Mouse (Mus musculus) cerebellum, postnatal 10 days (tissue): Measurements from ENCODE around the gene Acot13.

Source experiments
- DNase-seq, 2 experiments: peaks; one replicate each; pipeline ENCODE4 v3.0.0; 2021; ENCODE audit warnings: mixed read lengths in 2 of 2

Acot13 gene

DNA sequence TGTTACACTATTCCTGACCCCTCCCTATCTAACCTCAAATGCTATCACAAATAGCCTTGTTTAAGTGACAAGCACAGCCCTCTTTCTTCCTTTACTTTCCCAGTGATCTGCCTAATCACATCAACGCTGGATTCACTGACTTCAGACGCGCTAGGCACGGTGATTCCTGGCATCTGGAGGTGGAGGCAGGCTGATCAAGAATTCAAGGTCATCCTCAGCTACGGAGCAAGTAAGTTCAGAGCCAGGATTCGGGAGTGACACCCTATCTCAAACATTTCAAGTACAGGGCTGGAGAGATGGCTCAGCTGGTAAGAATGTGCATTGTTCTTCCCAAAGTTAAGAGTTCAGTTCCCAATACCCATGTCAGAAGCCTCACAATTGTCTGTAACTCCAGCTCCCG lies 5.2 kb downstream of the Acot13 start:
- DNase-seq = no peak

GRCm38 (mm10) chr13:24825587-24825986 lies 5.8 kb downstream of the Acot13 start:
- no peak for DNase-seq

- DNase-seq = no peak
Measured at GRCm38 (mm10) chr13:24824647-24825046, 6.7 kb downstream of the Acot13 start.

- no peak for DNase-seq
Measured at GRCm38 (mm10) chr13:24822663-24823343, 8.5 kb downstream of the Acot13 start.

DNA sequence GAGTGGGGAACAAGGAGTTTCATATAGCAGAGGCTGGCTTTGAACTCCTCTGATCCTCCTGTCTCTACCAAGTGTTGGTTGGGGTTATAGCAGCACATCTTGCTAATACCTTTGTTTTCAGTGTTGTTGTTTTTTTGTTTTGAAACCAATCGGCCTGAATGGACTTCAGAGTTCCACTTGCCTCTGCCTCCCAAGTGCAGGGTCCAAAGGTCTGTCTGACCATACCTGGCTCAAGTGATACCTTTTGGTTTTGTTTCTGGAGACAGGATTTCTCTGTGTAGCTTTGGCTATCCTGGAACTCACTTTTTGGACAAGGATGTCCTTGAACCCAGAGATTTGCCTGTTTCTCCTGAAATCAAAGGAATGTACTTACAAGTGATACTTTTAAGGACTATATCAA lies 11.4 kb downstream of the Acot13 start:
- no peak for DNase-seq

- no peak for DNase-seq
Measured at GRCm38 (mm10) chr13:24816125-24817092, 14.9 kb downstream of the Acot13 start.

- no peak for DNase-seq
Measured at GRCm38 (mm10) chr13:24814616-24815015, 16.7 kb downstream of the Acot13 start.

DNA sequence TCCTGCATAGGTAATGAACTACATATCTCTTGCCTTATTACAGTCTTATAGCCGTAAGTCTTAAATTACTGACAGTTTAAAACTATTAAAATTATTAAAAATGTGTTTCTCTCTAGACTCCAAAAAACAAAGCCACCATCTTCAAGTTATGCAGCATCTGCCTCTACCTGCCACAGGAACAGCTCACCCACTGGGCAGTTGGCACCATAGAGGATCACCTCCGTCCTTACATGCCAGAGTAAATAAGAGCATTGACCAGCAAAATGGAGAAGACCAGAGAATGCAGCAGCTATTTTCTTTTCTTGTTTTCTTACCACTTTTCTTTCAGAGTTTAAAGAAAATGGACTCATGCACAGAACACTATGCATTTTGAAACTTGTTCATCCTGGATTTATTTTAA lies 18.8 kb downstream of the Acot13 start:
- peak in 1 of 2 experiments; percentile 26 for DNase-seq

DNA sequence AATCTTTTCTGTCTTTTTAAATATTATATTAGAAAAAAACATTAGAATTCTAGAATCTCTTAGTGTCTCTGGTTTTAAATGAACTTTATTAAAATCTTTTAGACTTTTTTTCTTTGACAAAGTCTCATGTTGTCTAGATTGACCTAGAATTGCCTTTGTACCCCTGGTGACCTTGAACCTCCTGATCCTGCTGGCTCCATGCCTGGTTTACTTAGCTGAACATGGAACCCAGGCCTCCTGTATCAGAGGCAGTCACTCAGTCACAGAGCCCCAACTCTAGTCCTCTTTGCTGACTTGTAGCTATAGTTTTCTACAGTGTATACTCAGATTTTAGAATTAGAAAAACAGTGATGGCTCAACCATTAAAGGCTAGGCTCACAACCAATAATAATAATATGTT lies 25.3 kb downstream of the Acot13 start:
- peak; percentile 23 to 24 for DNase-seq

DNA sequence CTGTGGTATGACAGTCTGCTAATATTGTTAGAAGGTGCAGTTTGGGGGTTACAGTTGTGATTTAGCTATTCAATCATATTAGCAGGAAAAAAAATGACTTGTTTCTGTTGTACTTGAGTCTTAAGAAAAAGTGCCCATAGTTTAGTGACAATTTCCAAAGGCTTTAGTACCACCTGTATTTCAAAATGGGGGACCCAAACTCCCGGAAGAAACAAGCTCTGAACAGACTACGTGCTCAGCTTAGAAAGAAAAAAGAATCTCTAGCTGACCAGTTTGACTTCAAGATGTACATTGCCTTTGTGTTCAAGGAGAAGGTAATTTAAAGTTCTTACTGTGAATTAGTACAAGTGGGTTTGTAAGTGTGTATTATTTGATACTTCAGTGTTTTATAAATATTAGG lies 28.1 kb downstream of the Acot13 start:
- no peak for DNase-seq

- DNase-seq = peak; percentile 45 to 49
Measured at GRCm38 (mm10) chr13:24802131-24802691, 29.1 kb downstream of the Acot13 start.

- peak in 1 of 2 experiments; percentile 74 for DNase-seq
Measured at GRCm38 (mm10) chr13:24801308-24801921, 29.9 kb downstream of the Acot13 start, which contains the start of gene BC005537. Gene BC005537, plus strand, starts transcription at chr13:24801657.

GRCm38 (mm10) chr13:24800674-24801307 lies 30.5 kb downstream of the Acot13 start:
- DNase-seq = peak; percentile 98 to 99

DNA sequence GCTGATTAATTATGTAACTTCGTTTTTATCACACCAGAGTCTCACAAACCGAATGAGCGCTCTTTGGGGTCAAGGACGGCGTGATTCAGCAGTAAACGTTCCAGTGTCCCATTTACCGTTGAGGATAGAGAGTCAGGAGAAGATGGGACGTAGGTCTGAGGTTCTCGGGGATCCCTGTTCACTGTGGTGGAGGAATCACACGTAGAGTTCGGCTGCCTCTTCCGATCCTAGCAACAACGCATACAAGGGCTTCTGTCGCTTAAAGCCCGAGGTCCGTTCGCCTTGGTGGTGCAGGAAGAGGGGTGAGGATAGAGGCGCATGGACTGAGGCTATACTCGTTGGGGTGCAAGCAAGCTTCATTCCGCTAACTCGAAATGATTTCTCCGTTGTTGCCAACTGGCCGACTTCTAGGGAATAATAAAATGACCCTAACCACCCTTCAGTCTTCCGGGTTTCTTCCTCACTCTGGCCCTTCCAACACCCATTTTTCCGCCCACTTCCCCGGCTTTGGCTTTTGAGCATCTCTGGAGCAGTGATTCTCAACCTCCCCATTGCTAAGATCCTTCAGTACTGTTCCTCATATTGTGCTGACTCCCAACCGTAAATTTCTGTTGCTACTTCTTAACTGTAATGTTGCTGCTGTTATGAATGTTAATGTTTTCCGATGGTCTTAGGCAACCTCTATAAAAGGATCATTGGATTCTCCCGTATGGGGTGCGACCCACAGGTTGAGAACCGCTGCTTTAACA lies 31.2 kb downstream of the Acot13 start:
- DNase-seq = peak; percentile 55 to 64

DNA sequence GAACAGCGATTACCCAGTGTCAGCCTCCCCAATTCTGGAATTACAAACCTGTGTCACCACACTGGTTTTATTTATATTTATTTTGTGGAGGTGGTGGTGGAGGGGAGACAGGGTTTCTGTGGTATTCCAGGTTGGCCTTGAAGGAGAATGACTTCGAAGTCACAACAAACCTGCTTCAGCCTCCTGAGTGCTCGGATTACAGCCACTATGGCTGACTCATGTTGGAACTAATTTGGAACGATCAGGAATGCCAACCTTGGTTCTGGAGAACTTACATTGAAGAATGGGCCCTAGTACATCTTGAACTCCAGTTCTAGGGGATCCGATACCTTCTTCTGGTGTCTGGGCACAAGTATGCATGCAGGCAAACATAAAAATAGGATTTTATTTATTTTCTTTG lies 32.0 kb downstream of the Acot13 start:
- DNase-seq = no peak

DNA sequence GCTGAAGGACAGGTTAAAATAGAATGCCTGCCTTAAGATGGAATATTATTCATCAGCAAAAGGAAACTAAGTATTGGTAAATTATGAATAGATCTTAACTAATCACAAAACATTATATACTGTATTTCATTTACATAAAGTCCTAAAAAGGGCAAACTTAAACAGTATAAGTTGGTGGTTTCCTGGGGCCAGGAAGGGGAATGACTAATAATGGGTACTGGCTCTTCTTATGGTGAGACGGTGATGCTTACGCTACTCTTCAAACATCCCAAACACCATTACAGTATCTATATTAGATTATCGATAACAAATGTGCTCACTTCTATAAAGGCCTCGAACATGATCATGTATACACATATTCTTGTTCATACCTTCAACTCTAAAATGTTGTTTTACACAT lies 32.7 kb downstream of the Acot13 start:
- no peak for DNase-seq

DNA sequence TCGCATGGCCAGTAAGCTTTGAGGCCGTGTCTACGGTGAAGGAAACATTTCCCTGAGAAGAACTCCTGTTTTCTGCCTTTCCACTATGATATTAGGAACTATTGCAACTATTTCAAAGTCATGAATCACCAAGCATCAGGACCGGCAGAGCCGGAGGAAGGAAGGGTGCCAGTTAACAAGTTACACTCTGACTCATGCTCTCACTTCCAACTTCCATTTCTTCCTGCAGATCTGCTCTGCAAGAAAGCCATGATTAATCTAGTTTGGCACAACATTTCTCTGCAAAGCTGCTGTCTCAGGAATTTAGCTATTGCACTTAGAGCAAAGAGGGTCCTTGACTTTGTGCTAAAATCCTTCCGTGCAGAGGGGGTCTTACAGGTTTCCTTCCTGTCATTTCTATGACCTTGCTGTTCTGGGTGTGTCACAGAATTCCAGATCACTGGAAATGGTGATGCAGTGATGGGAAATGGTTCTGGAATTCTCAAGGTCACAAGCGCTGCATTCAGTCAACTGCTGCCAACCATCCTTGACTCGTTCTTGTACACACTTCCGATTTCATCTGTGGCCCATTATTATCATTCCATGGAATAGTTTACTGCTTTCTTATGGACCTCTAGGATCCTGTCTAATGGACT lies 38.8 kb downstream of the Acot13 start:
- no peak for DNase-seq

DNA sequence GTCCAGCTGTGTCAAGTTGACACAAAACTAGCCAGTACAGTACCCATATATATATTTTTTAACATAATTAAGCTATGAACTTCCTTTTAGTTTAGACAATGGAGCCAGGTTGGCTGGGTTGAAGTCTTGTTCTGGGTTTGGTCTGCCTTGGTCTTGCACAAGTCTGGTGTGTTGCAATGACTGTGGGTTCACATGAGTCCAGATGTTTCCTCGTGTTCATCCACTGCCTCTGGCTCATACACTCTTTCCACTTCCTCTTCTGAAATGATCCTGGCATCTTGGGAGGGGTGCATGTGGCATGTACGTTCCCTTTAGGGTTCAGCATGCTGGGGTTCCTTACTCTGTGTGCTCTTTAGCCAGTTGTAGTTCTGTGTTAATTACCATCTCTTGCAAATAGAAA lies 40.0 kb downstream of the Acot13 start:
- no peak for DNase-seq

DNA sequence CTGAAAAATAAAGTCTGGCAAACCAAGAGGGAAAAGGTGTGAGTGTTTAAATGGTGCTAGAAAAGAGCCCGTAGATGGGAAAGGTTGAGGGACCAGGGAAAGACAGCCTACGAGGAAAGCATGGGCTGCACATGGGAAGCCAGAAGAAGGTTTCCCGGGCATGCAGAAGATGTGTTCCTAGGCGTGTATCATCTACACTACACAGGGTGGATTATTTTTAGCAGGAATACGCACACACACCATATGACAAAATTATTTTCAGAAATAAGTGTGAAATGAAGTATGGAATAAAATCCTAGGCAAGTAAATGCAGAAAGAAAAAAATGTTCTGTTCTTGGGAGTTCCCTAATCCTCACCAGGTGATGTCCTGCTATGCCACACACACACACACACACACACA lies 43.9 kb downstream of the Acot13 start:
- DNase-seq = no peak

DNA sequence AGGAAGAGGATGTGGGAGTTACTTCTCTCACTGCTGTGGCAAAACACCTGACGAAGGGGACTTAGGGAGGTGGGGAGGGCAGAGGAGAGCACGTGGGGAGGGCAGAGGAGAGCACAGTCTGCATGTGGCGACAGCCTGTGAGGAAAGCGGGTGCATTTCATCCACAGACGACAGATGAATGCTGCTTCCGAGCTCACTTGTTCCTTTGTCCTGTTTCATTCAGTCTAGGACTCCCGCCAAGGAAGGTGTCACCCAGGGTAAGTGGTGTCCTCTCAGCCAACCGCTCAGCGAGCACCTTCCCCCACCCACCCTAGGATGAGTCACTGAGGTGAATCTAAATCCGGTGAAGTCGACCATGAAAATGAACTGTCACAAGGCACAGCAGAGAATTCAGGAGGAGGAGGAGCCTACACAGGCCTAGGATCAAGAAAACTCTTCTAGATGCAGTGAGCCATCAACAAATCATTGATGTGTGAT lies 45.3 kb downstream of the Acot13 start:
- DNase-seq = peak; percentile 62 to 68

DNA sequence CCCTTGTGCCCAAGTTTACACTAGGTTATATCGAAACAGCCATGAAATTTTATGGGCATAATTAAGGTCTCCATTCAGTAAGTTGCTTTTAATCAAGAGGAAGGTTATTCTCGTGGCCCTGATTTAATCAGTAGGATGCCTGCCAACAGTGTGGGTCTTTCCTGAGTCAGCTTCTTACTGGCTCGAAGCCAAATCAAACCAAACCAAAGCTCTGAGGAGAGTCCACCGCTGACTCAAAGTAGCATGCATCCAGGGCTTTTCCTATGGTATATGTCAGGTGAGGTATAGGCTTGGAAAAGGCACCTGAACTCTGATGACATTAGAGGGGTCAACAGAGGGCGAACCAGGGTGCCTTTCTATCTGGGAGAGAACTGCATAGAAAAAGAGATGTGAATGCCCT lies 49.4 kb downstream of the Acot13 start:
- DNase-seq = peak in 1 of 2 experiments; percentile 34
